Mouse (Mus musculus) hindbrain, embryonic 16.5 days (tissue): Measurements from ENCODE around the gene Ppp4r3a. TPM values are rescaled to one million over a fixed set of nuclear protein-coding genes. Genes with fewer than 3 reads are reported as not detected.

Experiments used
- ATAC-seq: fragments of 200-750 bp; cut with Nextera tagmentation; 2 replicates; pipeline ENCODE4 v1.8.0; 2017; ENCODE audit warnings: moderate TSS enrichment, moderate library complexity
- H3K27ac ChIP-seq: fragments of 300-500 bp; sonication (generic); 2 replicates; pipeline ENCODE4 v1.5.1; 2014; ENCODE audit warnings: low read depth, mild to moderate bottlenecking, control low read depth, low read length, moderate library complexity
- H3K27me3 ChIP-seq: fragments of 300-500 bp; sonication (generic); replicated peaks from 2 replicates; pipeline ENCODE4 v1.6.1; 2014; ENCODE audit warnings: low read length; ENCODE audit not compliant: control insufficient read depth, insufficient read depth
- H3K36me3 ChIP-seq: fragments of 300-500 bp; sonication (generic); 2 replicates; pipeline ENCODE4 v1.6.1; 2014; ENCODE audit warnings: mild to moderate bottlenecking, low read length, moderate library complexity, mixed read lengths; ENCODE audit not compliant: control insufficient read depth, insufficient read depth
- H3K4me1 ChIP-seq: fragments of 300-500 bp; sonication (generic); 2 replicates; pipeline ENCODE4 v1.6.1; 2014; ENCODE audit warnings: low read depth, low read length; ENCODE audit not compliant: control insufficient read depth, insufficient read depth
- H3K4me2 ChIP-seq: fragments of 300-500 bp; sonication (generic); 2 replicates; pipeline ENCODE4 v1.6.1; 2014; ENCODE audit warnings: mild to moderate bottlenecking, low read length, control low read depth, moderate library complexity
- H3K4me3 ChIP-seq: fragments of 300-500 bp; sonication (generic); 2 replicates; pipeline ENCODE4 v1.5.1; 2014; ENCODE audit warnings: mild to moderate bottlenecking, low read length, control low read depth, moderate library complexity
- H3K9ac ChIP-seq: fragments of 300-500 bp; sonication (generic); 2 replicates; pipeline ENCODE4 v1.6.1; 2014; ENCODE audit warnings: low read depth, mild to moderate bottlenecking, control low read depth, low read length, moderate library complexity
- H3K9me3 ChIP-seq: fragments of 300-500 bp; sonication (generic); 2 replicates; pipeline ENCODE4 v1.6.1; 2014; ENCODE audit warnings: mild to moderate bottlenecking, low read length, moderate library complexity; ENCODE audit not compliant: control insufficient read depth
- WGBS: fragments of 180-500 bp; shearing (Covaris S2); extraction: QIAGEN DNeasy Blood & Tissue Kit; methylation state at CpG from one replicate; pipeline ENCODE4 v1.1.7; 2014; 5-methylcytosine and 5-hydroxymethylcytosine counted together
- polyA plus RNA-seq: library from polyadenylated mRNA; unstranded; fragments of >200 nt; fragmentation: Nextera tagmentation; extraction: Ambion mirVana; gene quantifications from 2 replicates; pipeline ENCODE4 v1.2.1, GENCODE M21; 2015

Ppp4r3a gene
- polyA plus RNA-seq, 1 experiment from 2014 or later = 18.9 TPM

- no peak for ATAC-seq
- 78% methylated on average over 10 of the region's 10 CpGs for WGBS
- no peaks in the 10 kb centered on the region for H3K9me3 ChIP-seq
- H3K4me3 ChIP-seq = no peak overlapping the region
- H3K27ac ChIP-seq = no peak overlapping the region
- no peaks in the 10 kb centered on the region for H3K36me3 ChIP-seq
- H3K4me1 ChIP-seq = peaks cover 21% of the 10 kb centered on the region
- no peak overlapping the region for H3K9ac ChIP-seq
- H3K4me2 ChIP-seq = no peak overlapping the region
- no peaks in the 10 kb centered on the region for H3K27me3 ChIP-seq
These were observed 73.2 kb downstream of the Ppp4r3a start for GRCm38 (mm10) chr12:101010148-101010920.

DNA sequence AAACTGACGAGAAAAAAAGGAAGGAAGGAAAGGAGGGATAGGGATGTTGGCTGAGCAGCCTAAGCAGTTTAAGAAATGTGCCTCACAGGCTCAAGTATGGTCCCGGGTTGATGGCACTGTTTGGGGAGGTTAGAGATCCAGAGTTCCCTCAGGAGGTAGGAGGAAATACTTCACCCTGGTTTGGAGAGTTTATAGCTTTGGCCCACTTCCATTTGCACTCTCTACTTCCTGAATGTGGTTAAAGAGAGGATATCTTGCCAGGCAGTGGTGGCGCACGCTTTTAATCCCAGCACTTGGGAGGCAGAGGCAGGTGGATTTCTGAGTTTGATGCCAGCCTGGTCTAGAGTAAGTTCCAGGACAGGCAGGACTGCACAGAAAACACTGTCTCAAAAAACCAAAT, 74.3 kb downstream of the Ppp4r3a start:
- Histone ChIP-seq H3K36me3 (no peaks in the 10 kb centered on the region), H3K27ac (no peak overlapping the region), H3K4me1 (peaks cover 22% of the 10 kb centered on the region), H3K9ac (no peak overlapping the region), H3K4me2 (no peak overlapping the region), H3K9me3 (no peaks in the 10 kb centered on the region), H3K27me3 (no peaks in the 10 kb centered on the region), H3K4me3 (no peak overlapping the region)
- ATAC-seq = no peak
- 89% methylated on average over 4 of the region's 4 CpGs for WGBS

DNA sequence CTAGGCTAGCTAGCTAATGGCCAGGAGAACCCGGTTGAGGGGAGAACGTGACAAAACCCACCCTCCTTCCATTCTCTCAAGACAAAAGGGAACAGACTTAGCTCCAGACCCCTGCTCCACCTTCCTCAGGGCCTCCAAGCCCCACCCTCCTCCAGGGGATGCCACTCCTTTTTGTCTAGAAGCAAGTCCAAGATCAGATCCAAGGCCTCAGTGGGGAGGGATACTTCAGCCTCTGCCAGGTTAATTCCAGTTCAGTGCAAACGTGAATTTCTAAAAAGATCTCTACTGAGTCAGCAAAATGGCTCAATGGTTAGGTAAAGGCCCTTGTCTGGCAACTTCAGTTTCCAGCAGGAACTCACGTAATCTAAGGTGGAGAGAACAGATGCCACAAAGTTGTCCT, 74.9 kb downstream of the Ppp4r3a start:
- Histone ChIP-seq H3K27me3 (no peaks in the 10 kb centered on the region), H3K9ac (no peak overlapping the region; the same call in 1 of the 2 replicates), H3K4me1 (peaks cover 22% of the 10 kb centered on the region), H3K27ac (no peak overlapping the region; the same call in 1 of the 2 replicates), H3K4me3 (no peak overlapping the region), H3K9me3 (no peaks in the 10 kb centered on the region), H3K36me3 (no peaks in the 10 kb centered on the region), H3K4me2 (no peak overlapping the region)
- WGBS = 32% methylated on average over 4 of the region's 4 CpGs
- ATAC-seq = no peak

GRCm38 (mm10) chr12:101007968-101008481, 75.5 kb downstream of the Ppp4r3a start:
- Histone ChIP-seq H3K36me3 (no peaks in the 10 kb centered on the region), H3K9ac (no peak overlapping the region; the same call in 1 of the 2 replicates), H3K4me1 (peaks cover 22% of the 10 kb centered on the region), H3K27ac (no peak overlapping the region; the same call in 1 of the 2 replicates), H3K4me3 (no peak overlapping the region), H3K27me3 (no peaks in the 10 kb centered on the region), H3K9me3 (no peaks in the 10 kb centered on the region), H3K4me2 (no peak overlapping the region)
- 0 out of 2 replicates have a peak, but pooled peaks have one; percentile 12 for ATAC-seq
- 30% methylated on average over 10 of the region's 10 CpGs for WGBS

- WGBS = 83% methylated on average over 9 of the region's 9 CpGs
- no peaks in the 10 kb centered on the region for H3K9me3 ChIP-seq
- no peak overlapping the region for H3K27ac ChIP-seq
- H3K9ac ChIP-seq = no peak overlapping the region
- H3K4me3 ChIP-seq = no peak overlapping the region
- ATAC-seq = no peak
- no peaks in the 10 kb centered on the region for H3K36me3 ChIP-seq
- H3K27me3 ChIP-seq = no peaks in the 10 kb centered on the region
- H3K4me1 ChIP-seq = peaks cover 18% of the 10 kb centered on the region
- no peak overlapping the region for H3K4me2 ChIP-seq
These were observed 76.1 kb downstream of the Ppp4r3a start for GRCm38 (mm10) chr12:101007427-101007826.

DNA sequence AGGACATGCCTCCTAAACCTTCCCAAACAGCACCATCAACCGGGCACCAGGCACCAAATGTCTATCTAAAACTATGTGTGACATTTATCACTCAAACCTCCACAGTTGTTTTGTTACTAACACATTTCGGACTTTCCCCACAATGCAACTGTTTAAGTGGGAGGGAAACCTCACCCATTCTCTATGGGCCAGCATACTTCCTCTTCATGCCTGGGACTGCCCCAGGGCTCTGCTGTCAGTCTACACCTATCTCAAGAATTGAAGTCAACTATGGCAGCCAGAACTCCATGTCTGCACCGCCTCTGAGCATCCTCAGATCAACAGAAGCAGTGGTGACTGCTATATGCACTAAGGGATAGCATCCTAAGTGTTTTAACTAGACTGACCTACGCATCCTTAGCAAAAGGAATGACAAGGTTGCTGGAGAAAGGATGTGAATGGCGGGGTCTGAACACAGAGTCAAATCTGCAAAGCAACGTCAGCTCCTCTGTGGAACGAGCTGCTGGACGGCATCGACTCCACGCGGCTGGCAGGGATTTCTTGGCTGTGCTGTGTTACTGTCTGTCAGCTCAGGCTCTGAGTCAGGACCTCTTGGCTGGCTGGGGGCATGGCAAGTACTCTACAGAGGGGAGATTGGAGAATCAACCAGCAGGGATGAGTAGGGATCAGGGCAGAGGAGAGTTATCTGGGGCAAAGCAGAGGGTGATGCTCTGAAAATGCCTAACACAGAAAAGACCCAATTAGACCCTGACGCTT, 77.7 kb downstream of the Ppp4r3a start:
- Histone ChIP-seq H3K9me3 (no peaks in the 10 kb centered on the region), H3K27me3 (no peaks in the 10 kb centered on the region), H3K4me3 (no peak overlapping the region), H3K27ac (no peak overlapping the region), H3K4me2 (no peak overlapping the region), H3K36me3 (no peaks in the 10 kb centered on the region), H3K4me1 (peaks cover 14% of the 10 kb centered on the region), H3K9ac (no peak overlapping the region)
- 83% methylated on average over 12 of the region's 12 CpGs for WGBS
- ATAC-seq = no peak

- Histone ChIP-seq H3K36me3 (no peaks in the 10 kb centered on the region), H3K9ac (no peak overlapping the region), H3K9me3 (no peaks in the 10 kb centered on the region), H3K27me3 (no peaks in the 10 kb centered on the region), H3K4me1 (peaks cover 14% of the 10 kb centered on the region), H3K4me2 (no peak overlapping the region), H3K4me3 (no peak overlapping the region), H3K27ac (0 out of 2 replicates have a peak overlapping the region, but pooled peaks have one; percentile 16)
- 46% methylated on average over 5 of the region's 5 CpGs for WGBS
- ATAC-seq = peak; percentile 31; the same call in 1 of the 2 replicates
These were observed 78.5 kb downstream of the Ppp4r3a start for GRCm38 (mm10) chr12:101004982-101005381.

GRCm38 (mm10) chr12:101002801-101003513, 80.5 kb downstream of the Ppp4r3a start:
- 58% methylated on average over 4 of the region's 4 CpGs for WGBS
- H3K4me1 ChIP-seq = peaks cover 17% of the 10 kb centered on the region
- no peaks in the 10 kb centered on the region for H3K9me3 ChIP-seq
- H3K9ac ChIP-seq = no peak overlapping the region
- no peak for ATAC-seq
- no peaks in the 10 kb centered on the region for H3K27me3 ChIP-seq
- H3K4me3 ChIP-seq = no peak overlapping the region
- no peak overlapping the region for H3K27ac ChIP-seq
- no peak overlapping the region for H3K4me2 ChIP-seq
- H3K36me3 ChIP-seq = no peaks in the 10 kb centered on the region
